Mouse (Mus musculus) embryonic facial prominence, embryonic 11.5 days (tissue): ENCODE results near the gene Ina. TPM values are rescaled to one million over a fixed set of nuclear protein-coding genes. Genes with fewer than 3 reads are reported as not detected.

Experiments
- ATAC-seq: fragments of 200-750 bp; cut with Nextera tagmentation; replicated peaks from 2 replicates; pipeline ENCODE4 v1.8.0; 2017; ENCODE audit warnings: low read depth; ENCODE audit not compliant: insufficient number of reproducible peaks, low FRiP score, low TSS enrichment
- DNase-seq: peaks from one replicate; pipeline ENCODE4 v3.0.0-alpha.2; 2015; ENCODE audit warnings: low spot score
- H3K27ac ChIP-seq: fragments of 300-500 bp; sonication (generic); replicated peaks from 2 replicates; pipeline ENCODE4 v1.5.1; 2014; ENCODE audit warnings: mild to moderate bottlenecking, low read depth, low read length, control low read depth
- H3K27me3 ChIP-seq: fragments of 300-500 bp; sonication (generic); 2 replicates; pipeline ENCODE4 v1.6.1; 2014; ENCODE audit warnings: mild to moderate bottlenecking, low read length, moderate library complexity, mixed read lengths; ENCODE audit not compliant: control insufficient read depth, insufficient read depth
- H3K36me3 ChIP-seq: fragments of 300-500 bp; sonication (generic); replicated peaks from 2 replicates; pipeline ENCODE4 v1.6.1; 2014; ENCODE audit warnings: low read depth, mild to moderate bottlenecking, low read length, moderate library complexity, mixed read lengths; ENCODE audit not compliant: control insufficient read depth, insufficient read depth
- H3K4me1 ChIP-seq: fragments of 300-500 bp; sonication (generic); 2 replicates; pipeline ENCODE4 v1.6.1; 2014; ENCODE audit warnings: low read length, mixed read lengths; ENCODE audit not compliant: control insufficient read depth, insufficient read depth
- H3K4me2 ChIP-seq: fragments of 300-500 bp; sonication (generic); 2 replicates; pipeline ENCODE4 v1.6.1; 2014; ENCODE audit warnings: low read depth, mild to moderate bottlenecking, control low read depth, low read length, moderate library complexity
- H3K4me3 ChIP-seq: fragments of 300-500 bp; sonication (generic); 2 replicates; pipeline ENCODE4 v1.5.1; 2014; ENCODE audit warnings: low read depth, low read length, control low read depth
- H3K9ac ChIP-seq: fragments of 300-500 bp; sonication (generic); replicated peaks from 2 replicates; pipeline ENCODE4 v1.6.1; 2014; ENCODE audit warnings: mild to moderate bottlenecking, control low read depth, low read length
- H3K9me3 ChIP-seq: fragments of 300-500 bp; sonication (generic); replicated peaks from 2 replicates; pipeline ENCODE4 v1.6.1; 2016; ENCODE audit warnings: mild to moderate bottlenecking, low read length, inconsistent platforms, mixed read lengths; ENCODE audit not compliant: control insufficient read depth
- WGBS: fragments of 180-500 bp; shearing (Covaris S2); extraction: QIAGEN DNeasy Blood & Tissue Kit; methylation state at CpG from one replicate; pipeline ENCODE4 v1.1.7; 2014; 5-methylcytosine and 5-hydroxymethylcytosine counted together
- polyA plus RNA-seq: library from polyadenylated mRNA; unstranded; fragments of >200 nt; fragmentation: Nextera tagmentation; extraction: Ambion mirVana; gene quantifications from 2 replicates; pipeline ENCODE4 v1.2.1, GENCODE M21; 2014

The Ina gene
- 37.0 and 49.6 TPM in 2 replicates for polyA plus RNA-seq

- WGBS = under 1% methylated on average over 118 of the region's 124 CpGs
- Histone ChIP-seq H3K9me3 (no peaks in the 10 kb centered on the region), H3K27me3 (peaks cover 41% of the 10 kb centered on the region)
Measured at GRCm38 (mm10) chr19:47014447-47015381, at the start of gene Ina, which contains the start of gene Nt5c2. Gene Ina (plus strand): TSS chr19:47014698. Gene Nt5c2 (minus strand): TSS chr19:47015153.

GRCm38 (mm10) chr19:46965496-46965895 is 49.0 kb upstream of the Ina start:
- Histone ChIP-seq H3K27me3 (no peaks in the 10 kb centered on the region), H3K36me3 (no peaks in the 10 kb centered on the region), H3K4me1 (no peaks in the 10 kb centered on the region), H3K27ac (no peak overlapping the region), H3K9ac (no peak overlapping the region), H3K9me3 (no peaks in the 10 kb centered on the region), H3K4me3 (no peak overlapping the region), H3K4me2 (no peak overlapping the region)
- DNase-seq (no peak), ATAC-seq (no peak)

More at GRCm38 (mm10) chr19:47014447-47015381, at the start of gene Ina, which contains the start of gene Nt5c2:
- H3K4me3 ChIP-seq = peak within 1 kb of the TSS; percentile 43
- DNase-seq (peak; percentile 83), ATAC-seq (peak; percentile 56)
- peak within 1 kb of the TSS; percentile 43 for H3K9ac ChIP-seq
- H3K27ac ChIP-seq = peak within 1 kb of the TSS; percentile 31; the same call in 1 of the 2 replicates
- H3K36me3 ChIP-seq = no peaks in the 10 kb centered on the region; the same call in 1 of the 2 replicates
- peaks cover 4% of the 10 kb centered on the region; the same call in 1 of the 2 replicates for H3K4me1 ChIP-seq
- H3K4me2 ChIP-seq = peak within 1 kb of the TSS; percentile 81

GRCm38 (mm10) chr19:46966330-46966729 is 48.2 kb upstream of the Ina start:
- no peaks in the 10 kb centered on the region for H3K9me3 ChIP-seq
- no peaks in the 10 kb centered on the region for H3K4me1 ChIP-seq
- H3K4me3 ChIP-seq = no peak overlapping the region
- H3K9ac ChIP-seq = no peak overlapping the region
- no peak overlapping the region for H3K4me2 ChIP-seq
- H3K36me3 ChIP-seq = no peaks in the 10 kb centered on the region
- ATAC-seq (no peak), DNase-seq (no peak)
- H3K27me3 ChIP-seq = no peaks in the 10 kb centered on the region
- H3K27ac ChIP-seq = no peak overlapping the region
- WGBS = 91% methylated on average over 6 of the region's 6 CpGs

- Histone ChIP-seq H3K4me3 (no peak overlapping the region), H3K4me2 (no peak overlapping the region), H3K27me3 (no peaks in the 10 kb centered on the region), H3K27ac (no peak overlapping the region), H3K36me3 (no peaks in the 10 kb centered on the region), H3K9me3 (no peaks in the 10 kb centered on the region), H3K9ac (no peak overlapping the region), H3K4me1 (no peaks in the 10 kb centered on the region)
- ATAC-seq (no peak), DNase-seq (no peak)
- WGBS = 36% methylated on average over 4 of the region's 4 CpGs
Measured at GRCm38 (mm10) chr19:46967861-46968260, 46.6 kb upstream of the Ina start.

GRCm38 (mm10) chr19:46968833-46969232 is 45.7 kb upstream of the Ina start:
- DNase-seq (no peak), ATAC-seq (no peak)
- no peaks in the 10 kb centered on the region for H3K27me3 ChIP-seq
- H3K9me3 ChIP-seq = no peaks in the 10 kb centered on the region
- no peak overlapping the region for H3K4me2 ChIP-seq
- 93% methylated on average over 5 of the region's 5 CpGs for WGBS
- H3K4me3 ChIP-seq = no peak overlapping the region
- H3K36me3 ChIP-seq = no peaks in the 10 kb centered on the region
- H3K4me1 ChIP-seq = no peaks in the 10 kb centered on the region
- no peak overlapping the region for H3K9ac ChIP-seq
- H3K27ac ChIP-seq = no peak overlapping the region

GRCm38 (mm10) chr19:46969286-46969985 is 45.1 kb upstream of the Ina start:
- H3K4me1 ChIP-seq = no peaks in the 10 kb centered on the region
- H3K27me3 ChIP-seq = no peaks in the 10 kb centered on the region
- DNase-seq (no peak), ATAC-seq (no peak)
- no peaks in the 10 kb centered on the region for H3K36me3 ChIP-seq
- no peak overlapping the region for H3K4me2 ChIP-seq
- 79% methylated on average over 22 of the region's 22 CpGs for WGBS
- no peaks in the 10 kb centered on the region for H3K9me3 ChIP-seq
- H3K4me3 ChIP-seq = no peak overlapping the region
- H3K9ac ChIP-seq = no peak overlapping the region
- no peak overlapping the region for H3K27ac ChIP-seq

- no peak overlapping the region for H3K4me2 ChIP-seq
- no peak overlapping the region for H3K27ac ChIP-seq
- DNase-seq (no peak), ATAC-seq (no peak)
- H3K27me3 ChIP-seq = no peaks in the 10 kb centered on the region
- WGBS = 62% methylated on average over 13 of the region's 13 CpGs
- H3K9ac ChIP-seq = no peak overlapping the region
- H3K4me1 ChIP-seq = no peaks in the 10 kb centered on the region
- no peaks in the 10 kb centered on the region for H3K9me3 ChIP-seq
- H3K4me3 ChIP-seq = no peak overlapping the region
- no peaks in the 10 kb centered on the region for H3K36me3 ChIP-seq
Measured at GRCm38 (mm10) chr19:46970121-46970729, 44.3 kb upstream of the Ina start.
